Mouse (Mus musculus) activated CD4-positive, CD25-positive, alpha-beta regulatory T cell, adult 4 months (primary cell): ENCODE results near the gene Mtmr11. TPM values are rescaled to one million over a fixed set of nuclear protein-coding genes. Genes with fewer than 3 reads are reported as not detected.

Experiments
- ATAC-seq: one replicate; pipeline ENCODE4 v1.8.0; 2017
- polyA plus RNA-seq, 2 experiments: library from polyadenylated mRNA; unstranded; fragments of 100-300 nt; shearing (Covaris generic); gene quantifications; one replicate each; pipeline ENCODE4 v1.2.1; 2017

The Mtmr11 gene
- 1 to 10 TPM in 1 of 2 experiments, under 1 TPM in 1; 0.62 to 2.0 TPM for polyA plus RNA-seq

GRCm38 (mm10) chr3:96161869-96162840 is at the start of gene Mtmr11:
Mtmr11 (plus strand) TSS chr3:96162004.
- peak; percentile 40 for ATAC-seq

- ATAC-seq: no peak
These were observed 48.6 kb upstream of the Mtmr11 start for GRCm38 (mm10) chr3:96113251-96113650.

GRCm38 (mm10) chr3:96118142-96118541 is 43.7 kb upstream of the Mtmr11 start:
- ATAC-seq: no peak

GRCm38 (mm10) chr3:96118702-96119101 is 43.1 kb upstream of the Mtmr11 start:
- no peak for ATAC-seq

- ATAC-seq: no peak
These were observed 37.6 kb upstream of the Mtmr11 start for GRCm38 (mm10) chr3:96124235-96124634.

GRCm38 (mm10) chr3:96128128-96128527 is 33.7 kb upstream of the Mtmr11 start:
- no peak for ATAC-seq

- no peak for ATAC-seq
These were observed 29.3 kb upstream of the Mtmr11 start for GRCm38 (mm10) chr3:96132478-96132877.

- no peak for ATAC-seq
These were observed 28.4 kb upstream of the Mtmr11 start for GRCm38 (mm10) chr3:96133327-96133905.

GRCm38 (mm10) chr3:96135011-96135410 is 26.8 kb upstream of the Mtmr11 start:
- no peak for ATAC-seq

- ATAC-seq: peak; percentile 54
These were observed 13.9 kb upstream of the Mtmr11 start for GRCm38 (mm10) chr3:96147950-96148349.

GRCm38 (mm10) chr3:96151836-96152235 is 10.0 kb upstream of the Mtmr11 start:
- ATAC-seq: no peak

GRCm38 (mm10) chr3:96152611-96153010 is 9.2 kb upstream of the Mtmr11 start:
- no peak for ATAC-seq

- ATAC-seq: no peak
These were observed 6.3 kb upstream of the Mtmr11 start for GRCm38 (mm10) chr3:96155501-96155900.

- ATAC-seq: no peak
These were observed 2.0 kb upstream of the Mtmr11 start for GRCm38 (mm10) chr3:96159820-96160219.

- ATAC-seq: no peak
These were observed 1.5 kb upstream of the Mtmr11 start for GRCm38 (mm10) chr3:96160222-96160802.

- ATAC-seq: peak; percentile 62
These were observed 844 bp upstream of the Mtmr11 start for GRCm38 (mm10) chr3:96160803-96161516.

GRCm38 (mm10) chr3:96163040-96163439 is 1.2 kb downstream of the Mtmr11 start:
- no peak for ATAC-seq

- ATAC-seq: no peak
These were observed 6.8 kb downstream of the Mtmr11 start for GRCm38 (mm10) chr3:96168466-96169158.

- no peak for ATAC-seq
These were observed 8.5 kb downstream of the Mtmr11 start for GRCm38 (mm10) chr3:96170276-96170675.

- no peak for ATAC-seq
These were observed 9.3 kb downstream of the Mtmr11 start for GRCm38 (mm10) chr3:96170976-96171545.

GRCm38 (mm10) chr3:96171583-96172196 is 9.9 kb downstream of the Mtmr11 start:
- ATAC-seq: peak; percentile 5
